In genomic region chr11:44832227-44832939, GRCm38 (mm10) we compare ENCODE assay signal across 11 mouse cellular contexts.
DNase-seq lines count a peak whose midpoint lies in the region; ATAC-seq and TF ChIP-seq lines count a peak whose summit lies in the region.
"Had no signal": no experiment of that assay in that cellular context is flagged by ENCODE, and none has a peak within 500 bp of the region (broad histone marks: within the 10 kb centered on the region; RNA-seq: fewer than 3 reads in every experiment).

No protein-coding gene starts in this region.

- no peak overlapping the region for H3K4me3 ChIP-seq in cerebellum, adult 2 months (replicated peaks; ENCODE audit: insufficient read depth, low read depth, low read length)
- peak overlapping the region; percentile 2; the same call in 1 of the 2 replicates for H3K4me3 ChIP-seq in hindbrain, embryonic 12.5 days
- H3K4me3 ChIP-seq in midbrain, postnatal 0 days (ENCODE audit: low read depth, low read length): peak overlapping the region; percentile 14; the same call in 1 of the 2 replicates
- no peak overlapping the region for H3K4me3 ChIP-seq in kidney, embryonic 16.5 days (ENCODE audit: low read length)
- H3K4me3 ChIP-seq: intestine, embryonic 15.5 days had no signal

- H3K9me3 ChIP-seq in hindbrain, embryonic 12.5 days (replicated peaks): no peaks in the 10 kb centered on the region
- no peaks in the 10 kb centered on the region for H3K9me3 ChIP-seq in midbrain, postnatal 0 days (ENCODE audit: low read length)
- H3K9me3 ChIP-seq in kidney, embryonic 16.5 days (ENCODE audit: low read length): no peaks in the 10 kb centered on the region
- H3K9me3 ChIP-seq: intestine, embryonic 15.5 days had no signal

- peak; percentile 35 for ATAC-seq in hindbrain, embryonic 12.5 days (ENCODE audit: low FRiP score)
- no peak for ATAC-seq in midbrain, postnatal 0 days (ENCODE audit: low FRiP score)
- ATAC-seq in kidney, embryonic 16.5 days (ENCODE audit: low FRiP score, low TSS enrichment): no peak
- ATAC-seq: intestine, embryonic 15.5 days had no signal

- H3K4me2 ChIP-seq in hindbrain, embryonic 12.5 days (replicated peaks): peak overlapping the region; percentile 43
- H3K4me2 ChIP-seq in midbrain, postnatal 0 days (ENCODE audit: low read depth, low read length, poor library complexity, severe bottlenecking): peak overlapping the region; percentile 38
- H3K4me2 ChIP-seq in kidney, embryonic 16.5 days (replicated peaks; ENCODE audit: low read depth, low read length): no peak overlapping the region
- H3K4me2 ChIP-seq: intestine, embryonic 15.5 days had no signal

- no peaks in the 10 kb centered on the region for H3K36me3 ChIP-seq in hindbrain, embryonic 12.5 days
- H3K36me3 ChIP-seq in midbrain, postnatal 0 days (ENCODE audit: insufficient read depth, low read length): no peaks in the 10 kb centered on the region
- no peaks in the 10 kb centered on the region for H3K36me3 ChIP-seq in kidney, embryonic 16.5 days (ENCODE audit: insufficient read depth, low read length)
- H3K36me3 ChIP-seq: intestine, embryonic 15.5 days had no signal

- intact Hi-C loops in left cerebral cortex, postnatal 25 days (cut with DNase I): loop anchor here (5.0 to 10.0 kb wide), 2 partner anchors 210 to 702 kb away; no protein-coding TSS in a partner anchor

- H3K27ac ChIP-seq in cerebellum, adult 2 months (ENCODE audit: insufficient read depth, low read length): no peak overlapping the region
- peak overlapping the region; percentile 87 for H3K27ac ChIP-seq in hindbrain, embryonic 12.5 days
- no peak overlapping the region for H3K27ac ChIP-seq in midbrain, postnatal 0 days (ENCODE audit: low read depth, low read length)
- no peak overlapping the region for H3K27ac ChIP-seq in kidney, embryonic 16.5 days (ENCODE audit: low read length)
- H3K27ac ChIP-seq: intestine, embryonic 15.5 days had no signal

- DNase-seq in cerebellum, adult 2 months: peak; percentile 33 to 39
- peak; percentile 32 for DNase-seq in embryo, embryonic 11 days
- DNase-seq in midbrain, postnatal 0 days (ENCODE audit: low spot score): peak; percentile 44
- no peak for DNase-seq in left cerebral cortex, postnatal 25 days (ENCODE audit: low spot score in 2 of 2)
- no peak for DNase-seq in frontal cortex, postnatal 10 days (ENCODE audit: low spot score in 2 of 2)
- DNase-seq in spleen, postnatal 4 days (ENCODE audit: low spot score in 2 of 2): no peak
- DNase-seq: right cerebral cortex, postnatal 4 days; thymus, postnatal 36 days had no signal

- 25% methylated on average over 14 of the region's 14 CpGs for WGBS in cerebellum, adult 2 months
- WGBS in hindbrain, embryonic 12.5 days: 4% methylated on average over 14 of the region's 14 CpGs
- 10% methylated on average over 14 of the region's 14 CpGs for WGBS in midbrain, postnatal 0 days
- WGBS in kidney, embryonic 16.5 days: 29% methylated on average over 14 of the region's 14 CpGs

- H3K4me1 ChIP-seq in cerebellum, adult 2 months (ENCODE audit: control insufficient read depth, insufficient read depth, low read length): no peaks in the 10 kb centered on the region
- peaks cover 41% of the 10 kb centered on the region for H3K4me1 ChIP-seq in hindbrain, embryonic 12.5 days
- H3K4me1 ChIP-seq in midbrain, postnatal 0 days (ENCODE audit: insufficient read depth, low read length): peaks cover 8% of the 10 kb centered on the region
- H3K4me1 ChIP-seq in kidney, embryonic 16.5 days (ENCODE audit: insufficient read depth, low read length): peaks cover 10% of the 10 kb centered on the region; the same call in 1 of the 2 replicates

- no peaks in the 10 kb centered on the region for H3K27me3 ChIP-seq in cerebellum, adult 2 months (ENCODE audit: control insufficient read depth, insufficient read depth, low read length)
- H3K27me3 ChIP-seq in hindbrain, embryonic 12.5 days: no peaks in the 10 kb centered on the region
- H3K27me3 ChIP-seq in midbrain, postnatal 0 days (ENCODE audit: insufficient read depth, low read length): no peaks in the 10 kb centered on the region
- peaks cover 8% of the 10 kb centered on the region for H3K27me3 ChIP-seq in kidney, embryonic 16.5 days (ENCODE audit: insufficient read depth, low read length)

- TF ChIP-seq CTCF in cerebellum, adult 2 months (IDR thresholded peaks at IDR 0.05; ENCODE audit: borderline replicate concordance, insufficient read depth, low read depth, low read length): peak; percentile 30; the same call in 1 of the 2 replicates
- TF ChIP-seq CTCF in midbrain, postnatal 0 days (IDR thresholded peaks at IDR 0.05): peak; percentile 50

- no peak for TF ChIP-seq POLR2A in cerebellum, adult 2 months (IDR thresholded peaks at IDR 0.05; ENCODE audit: borderline replicate concordance, insufficient read depth, low read length)

- peak overlapping the region; percentile 44 for H3K9ac ChIP-seq in hindbrain, embryonic 12.5 days
- 0 out of 2 replicates have a peak overlapping the region, but pooled peaks have one; percentile 5 for H3K9ac ChIP-seq in midbrain, postnatal 0 days (replicated peaks; ENCODE audit: low read length, poor library complexity, severe bottlenecking)
- no peak overlapping the region for H3K9ac ChIP-seq in kidney, embryonic 16.5 days (replicated peaks; ENCODE audit: low read length)
- H3K9ac ChIP-seq: intestine, embryonic 15.5 days had no signal

Comparison
In these comparisons a context has a peak if more than half of its experiments do, and no peak if none do; other contexts are left out.
1. DNase-seq: peak in cerebellum, adult 2 months (2 of 2), embryo, embryonic 11 days (single experiment) and midbrain, postnatal 0 days (single experiment); none in left cerebral cortex, postnatal 25 days (0 of 2), frontal cortex, postnatal 10 days (0 of 2) and spleen, postnatal 4 days (0 of 2).
2. H3K4me3 ChIP-seq: peak in hindbrain, embryonic 12.5 days (single experiment) and midbrain, postnatal 0 days (single experiment); none in cerebellum, adult 2 months (single experiment) and kidney, embryonic 16.5 days (single experiment).